Mouse (Mus musculus): ENCODE data around the gene Taf5.

Gene Taf5

GRCm38 (mm10) chr19:47057684-47058083 lies 9.9 kb upstream of the Taf5 start:
- no peak for DNase-seq (ENCODE audit: extremely low spot score, low read depth, low spot score)

DNA sequence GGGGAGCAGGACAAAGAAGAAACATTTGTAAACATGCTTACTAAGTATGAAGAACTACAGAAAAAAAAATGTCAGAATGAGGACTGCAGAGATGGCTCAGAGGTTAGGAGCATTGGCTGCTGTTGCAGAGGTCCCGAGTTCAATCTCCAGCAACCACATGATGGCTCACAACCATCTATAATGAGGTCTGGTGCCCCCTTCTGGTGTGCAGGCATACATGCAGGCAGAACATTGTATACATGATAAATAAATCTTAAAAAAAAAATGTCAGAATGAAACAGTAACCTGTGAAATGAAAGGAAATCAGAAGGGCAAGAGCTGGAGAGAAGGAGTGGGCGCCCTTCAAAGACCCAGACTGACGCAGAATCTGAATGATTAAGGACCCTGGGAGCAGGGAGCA lies 1.7 kb upstream of the Taf5 start:
- no peak for DNase-seq (ENCODE audit: extremely low spot score, low read depth, low spot score)

DNA sequence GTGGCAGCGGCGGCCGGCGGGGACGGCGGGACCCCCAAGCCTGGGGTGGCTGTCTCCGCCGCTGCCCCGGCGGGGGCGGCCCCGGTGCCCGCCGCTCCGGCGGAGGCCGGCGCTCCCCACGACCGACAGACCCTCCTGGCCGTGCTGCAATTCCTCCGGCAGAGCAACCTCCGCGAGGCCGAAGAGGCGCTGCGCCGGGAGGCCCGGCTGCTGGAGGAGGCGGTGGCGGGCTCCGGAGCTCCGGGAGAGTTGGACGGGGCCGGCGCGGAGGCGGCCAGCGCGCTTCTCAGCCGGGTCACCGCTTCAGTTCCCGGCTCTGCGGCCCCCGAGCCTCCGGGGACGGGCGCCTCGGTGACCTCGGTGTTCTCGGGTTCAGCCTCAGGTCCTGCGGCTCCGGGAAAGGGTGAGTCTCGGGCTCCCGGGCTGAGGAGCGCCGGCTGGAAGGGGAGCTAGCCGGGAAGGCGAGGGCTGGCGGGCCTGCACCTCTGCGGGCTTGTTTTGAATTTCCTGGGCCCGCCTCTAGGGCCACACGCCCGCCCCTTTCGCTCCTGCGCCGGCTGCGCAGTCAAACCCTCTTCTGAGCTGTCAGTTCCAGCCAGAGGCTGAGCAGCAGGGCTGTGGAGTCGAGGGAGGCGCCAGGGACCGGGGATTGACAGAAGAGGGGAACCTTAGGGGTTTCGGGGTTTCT lies 522 bp downstream of the Taf5 start:
- no peak for DNase-seq (ENCODE audit: extremely low spot score, low read depth, low spot score)

DNA sequence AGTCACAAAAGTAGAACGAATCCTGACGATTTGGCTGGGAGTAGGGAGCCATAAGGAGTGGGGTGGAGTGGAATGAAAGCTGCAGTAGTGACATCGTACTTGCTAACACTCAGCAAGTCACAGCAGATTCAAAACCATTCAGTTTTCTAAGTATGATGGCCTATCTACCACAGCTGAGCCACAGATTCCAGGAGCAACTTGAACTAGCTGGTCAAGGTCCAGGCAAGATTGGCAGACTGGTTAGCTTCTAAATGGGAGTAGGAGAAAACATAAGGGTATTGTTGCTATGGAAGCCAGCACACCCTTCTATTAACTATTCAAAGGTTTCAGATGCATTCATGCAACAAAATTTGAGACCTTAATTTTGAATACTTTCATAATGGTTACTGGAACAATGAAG lies 20.7 kb downstream of the Taf5 start:
- DNase-seq (ENCODE audit: extremely low spot score, low read depth, low spot score): no peak

DNA sequence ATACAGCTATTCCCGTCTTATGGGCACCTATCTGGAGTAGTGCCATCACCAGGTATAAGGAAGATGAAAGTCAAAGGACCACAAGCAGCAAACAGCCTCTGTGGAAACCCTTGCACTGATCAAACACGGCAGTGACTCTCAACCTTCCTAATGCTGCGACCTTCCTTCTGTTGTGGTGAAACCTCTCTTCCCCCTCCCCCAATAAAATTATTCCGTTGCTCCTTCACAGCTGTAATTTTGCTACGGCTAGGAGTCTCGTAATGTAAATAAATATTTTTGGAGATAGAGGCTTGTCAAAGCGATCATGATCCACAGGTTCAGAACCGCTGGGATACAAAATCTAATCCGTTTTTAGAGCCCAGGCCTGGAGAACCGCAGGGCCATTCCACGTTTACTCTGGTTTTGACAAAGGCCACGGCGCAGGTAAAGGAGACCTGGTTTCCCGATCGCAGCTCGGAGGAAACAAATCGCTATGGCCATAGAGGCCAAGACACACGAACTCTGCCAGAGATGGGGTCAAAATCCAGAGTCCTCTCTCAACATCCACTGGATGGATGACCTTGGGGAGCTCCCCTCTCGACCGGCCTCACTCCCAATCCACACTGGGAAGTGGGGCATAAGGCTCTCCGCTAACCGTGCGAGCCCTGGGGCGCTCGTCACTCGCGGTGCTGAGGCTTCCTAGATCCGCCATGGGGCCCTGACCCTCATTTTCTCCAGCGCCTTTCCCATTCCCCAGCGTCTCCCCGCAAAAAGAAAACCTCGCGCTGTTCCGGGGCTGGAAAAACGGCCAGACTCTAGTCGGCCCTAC lies 22.4 kb downstream of the Taf5 start:
- no peak for DNase-seq (ENCODE audit: extremely low spot score, low read depth, low spot score)

DNA sequence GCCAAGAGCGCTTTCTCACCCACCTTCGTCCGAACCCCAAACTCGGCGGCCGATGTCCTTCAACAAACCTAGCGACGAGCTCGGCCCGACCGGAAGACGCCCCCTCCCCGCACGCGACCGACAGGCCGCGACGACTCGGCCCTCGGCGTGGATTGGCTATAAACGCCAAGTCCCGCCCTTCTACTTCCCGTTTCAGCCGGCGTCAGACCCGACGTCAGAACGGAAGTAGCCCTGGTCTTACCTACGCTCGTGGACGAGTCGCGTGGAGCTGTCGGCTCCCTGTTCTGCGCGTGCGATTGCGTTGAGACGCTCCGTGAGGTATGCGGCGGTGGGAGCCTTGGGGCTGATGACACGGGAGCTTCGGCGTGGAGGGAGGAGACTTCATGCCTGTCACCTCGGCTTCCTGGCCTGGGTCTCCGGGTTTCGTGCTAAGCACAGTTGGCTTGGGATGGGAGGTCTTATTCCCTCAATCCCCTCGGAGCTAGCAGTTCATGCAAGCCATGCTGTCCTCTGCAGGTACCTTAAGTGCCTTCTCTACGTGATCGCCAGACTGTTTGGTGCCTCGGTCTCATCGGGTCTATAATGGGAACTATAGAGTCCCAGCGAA lies 23.1 kb downstream of the Taf5 start, which contains the start of the genes Usmg5 and Pdcd11:
TSS of gene Usmg5 (minus strand) at position 98 of the 607 bp plus-strand sequence.
TSS of gene Pdcd11 (plus strand) at position 219 of the 607 bp plus-strand sequence.
- peak; percentile 86 for DNase-seq (ENCODE audit: extremely low spot score, low read depth, low spot score)

- DNase-seq (ENCODE audit: extremely low spot score, low read depth, low spot score): no peak
Observed at GRCm38 (mm10) chr19:47101080-47101479, 33.5 kb downstream of the Taf5 start.

GRCm38 (mm10) chr19:47104641-47105271 lies 37.2 kb downstream of the Taf5 start:
- no peak for DNase-seq (ENCODE audit: extremely low spot score, low read depth, low spot score)

DNA sequence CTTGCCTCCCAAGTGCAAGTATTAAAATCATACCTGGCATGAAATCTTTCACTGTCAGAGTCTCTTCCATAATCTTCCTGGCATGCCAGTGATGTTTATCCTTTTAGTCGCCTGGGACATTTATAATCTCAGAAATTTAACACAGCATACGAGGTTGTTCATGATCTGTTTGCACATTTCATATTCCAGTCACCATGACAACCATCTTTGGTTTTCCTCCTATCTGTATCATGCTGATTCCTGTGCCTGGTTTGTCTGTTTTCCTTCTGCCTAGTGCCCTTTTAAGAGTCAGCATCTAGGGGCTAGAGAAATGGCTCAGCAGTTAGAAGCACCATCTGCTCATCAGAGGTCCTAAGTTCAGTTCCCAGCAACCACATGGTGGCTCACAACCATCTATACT lies 51.1 kb downstream of the Taf5 start:
- no peak for DNase-seq (ENCODE audit: extremely low spot score, low read depth, low spot score)

- DNase-seq (ENCODE audit: extremely low spot score, low read depth, low spot score): no peak
Observed at GRCm38 (mm10) chr19:47121054-47121453, 53.5 kb downstream of the Taf5 start.

- DNase-seq (ENCODE audit: extremely low spot score, low read depth, low spot score): no peak
Observed at GRCm38 (mm10) chr19:47122802-47123201, 55.3 kb downstream of the Taf5 start.

- DNase-seq (ENCODE audit: extremely low spot score, low read depth, low spot score): no peak
Observed at GRCm38 (mm10) chr19:47128164-47128563, 60.6 kb downstream of the Taf5 start.

- no peak for DNase-seq (ENCODE audit: extremely low spot score, low read depth, low spot score)
Observed at GRCm38 (mm10) chr19:47128835-47129234, 61.3 kb downstream of the Taf5 start.

GRCm38 (mm10) chr19:47130551-47131125 lies 63.1 kb downstream of the Taf5 start:
- no peak for DNase-seq (ENCODE audit: extremely low spot score, low read depth, low spot score)
